Mouse (Mus musculus) heart, postnatal 4 days (tissue): Measurements from ENCODE around the gene Bhlhb9. TPM values are rescaled to one million over a fixed set of nuclear protein-coding genes. Genes with fewer than 3 reads are reported as not detected.

Experiments used
- DNase-seq: peaks from one replicate; pipeline ENCODE4 v3.0.0; 2021
- microRNA-seq, 2 experiments: library from miRNA; unstranded; fragments of <30 nt; microRNA quantifications; one replicate each; pipeline ENCODE4 v1.2.0; 2021 to 2022
- total RNA-seq, 2 experiments: library from RNA; stranded (reverse); gene quantifications; 2 replicates each; pipeline ENCODE4 v1.2.3; 2021

Bhlhb9 gene
- total RNA-seq, 2 experiments from 2014 or later = 47.2 to 61.2 TPM

- DNase-seq = no peak
These were observed 119.2 kb downstream of the Bhlhb9 start for GRCm38 (mm10) chrX:135916580-135916979.

GRCm38 (mm10) chrX:135917116-135917515 is 119.7 kb downstream of the Bhlhb9 start:
- DNase-seq = no peak

DNA sequence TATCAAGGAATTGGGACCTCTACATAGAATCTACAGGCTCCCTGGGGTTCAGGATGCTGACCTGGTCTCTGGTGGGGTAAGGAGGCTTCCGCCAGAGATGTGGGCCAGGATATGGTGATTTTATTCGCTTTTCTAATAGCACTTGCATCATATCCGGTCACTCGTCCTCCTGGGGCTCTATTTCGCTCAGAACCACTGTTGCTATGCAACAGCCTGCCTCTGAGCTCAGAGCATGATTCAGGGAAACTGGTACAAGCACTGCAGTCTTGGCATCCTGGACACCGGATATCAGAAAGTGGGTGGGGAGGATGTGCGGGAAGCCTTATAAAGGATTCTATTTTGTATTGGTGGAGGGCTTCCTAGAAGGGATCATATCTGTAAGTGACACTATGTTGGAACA is 124.8 kb downstream of the Bhlhb9 start:
- DNase-seq = no peak

- no peak for DNase-seq
These were observed 128.5 kb downstream of the Bhlhb9 start for GRCm38 (mm10) chrX:135925911-135926310.

- DNase-seq = no peak
These were observed 131.2 kb downstream of the Bhlhb9 start for GRCm38 (mm10) chrX:135928588-135928987.

DNA sequence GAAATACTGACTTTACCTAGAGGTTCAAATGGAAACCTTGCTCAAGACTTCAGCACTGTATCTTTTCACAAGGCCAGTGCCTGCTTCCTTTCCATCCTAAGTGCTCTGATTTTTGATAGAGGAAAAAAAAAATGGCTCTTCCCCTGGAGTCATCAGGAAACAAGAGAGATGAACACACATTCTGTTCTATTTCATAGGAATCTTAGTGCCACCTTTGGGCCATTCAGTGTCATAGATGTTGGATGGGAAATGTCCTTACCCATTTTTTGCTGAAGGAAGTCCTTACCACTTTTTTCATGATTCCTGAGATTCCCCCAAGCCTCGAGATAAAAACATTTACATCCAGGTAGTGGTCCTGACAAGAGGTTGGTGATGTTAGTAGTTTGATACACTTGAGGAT is 139.1 kb downstream of the Bhlhb9 start:
- no peak for DNase-seq

Small RNA genes lying within 50 kb of the gene (microRNA-seq; reads per million reads assigned to microRNA genes)
- gene Mir1970 = 0 reads per million in 2 experiments

Other genes with a start within 250 kb of the Bhlhb9 start
- gene Nxf7, start 198.8 kb upstream of the Bhlhb9 start, total RNA-seq = 1 to 10 TPM in 1 of 2 experiments, under 1 TPM in 1; 0.48 to 1.1 TPM
- not detected for gene Prame, start 169.9 kb upstream of the Bhlhb9 start, total RNA-seq
- not detected for gene Tcp11x2, start 103.8 kb upstream of the Bhlhb9 start, total RNA-seq
- not detected for gene Tmsb15a, start 72.3 kb upstream of the Bhlhb9 start, total RNA-seq
- gene Armcx5, start 54.9 kb upstream of the Bhlhb9 start, total RNA-seq = 10 to 100 TPM; 11.5 to 12.4 TPM
- gene Gprasp1, start 54.9 kb upstream of the Bhlhb9 start, total RNA-seq = 10 to 100 TPM; 30.3 to 34.1 TPM
- gene Gprasp2, start 41.4 kb downstream of the Bhlhb9 start, total RNA-seq = 10 to 100 TPM in 1 of 2 experiments, 1 to 10 TPM in 1; 8.0 to 11.9 TPM
- 10 to 100 TPM; 13.0 to 17.1 TPM for gene Arxes2, start 196.2 kb downstream of the Bhlhb9 start, total RNA-seq
- gene Arxes1, start 235.8 kb downstream of the Bhlhb9 start, total RNA-seq = 1 to 10 TPM; 4.2 to 5.2 TPM